Mouse (Mus musculus): Measurements from ENCODE around the gene Frmd4a.
"Not testable (repeated sequence)": the region's sequence is repeated elsewhere in the genome, so short reads cannot be mapped to it uniquely, and the experiment has no call there.

The Frmd4a gene

DNA sequence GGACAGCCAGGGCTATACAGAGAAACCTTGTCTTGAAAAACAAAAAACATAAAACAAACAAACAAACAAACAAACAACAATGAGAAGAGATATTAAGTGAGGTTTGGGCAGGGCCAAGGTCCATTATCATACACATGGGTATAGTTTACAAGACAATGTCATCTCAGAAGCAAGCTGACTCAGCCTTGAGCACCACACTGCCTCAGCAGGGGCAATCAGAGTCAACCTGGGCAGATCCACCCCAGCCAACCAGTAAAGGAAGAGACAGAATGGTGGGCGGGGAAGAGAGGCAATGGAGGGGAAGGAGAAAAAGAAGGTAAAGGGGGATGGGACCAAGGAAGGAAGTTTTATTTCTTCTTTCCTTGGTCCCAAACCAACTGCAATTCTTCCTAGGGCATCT is 276.2 kb downstream of the Frmd4a start:
- no peak for DNase-seq

DNA sequence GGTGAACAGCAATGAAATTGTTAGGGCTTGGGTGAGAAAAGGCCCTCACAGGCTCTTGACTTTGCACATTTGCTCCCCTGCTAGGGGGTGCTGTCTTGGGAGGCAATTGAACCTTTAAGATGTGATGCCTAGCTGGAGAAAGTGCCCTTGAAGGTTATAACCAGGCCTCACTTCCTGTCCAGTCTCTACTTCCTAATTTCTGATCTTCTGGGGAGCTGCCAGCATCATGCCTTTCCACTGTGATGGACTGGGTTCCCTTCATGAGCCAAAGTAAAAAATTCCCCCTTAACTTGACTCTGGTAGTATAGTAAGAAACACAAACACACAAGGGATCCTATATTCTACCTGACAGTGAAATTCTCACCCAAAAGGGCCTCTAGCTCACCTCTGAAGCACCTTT is 278.1 kb downstream of the Frmd4a start:
- DNase-seq = no peak

DNA sequence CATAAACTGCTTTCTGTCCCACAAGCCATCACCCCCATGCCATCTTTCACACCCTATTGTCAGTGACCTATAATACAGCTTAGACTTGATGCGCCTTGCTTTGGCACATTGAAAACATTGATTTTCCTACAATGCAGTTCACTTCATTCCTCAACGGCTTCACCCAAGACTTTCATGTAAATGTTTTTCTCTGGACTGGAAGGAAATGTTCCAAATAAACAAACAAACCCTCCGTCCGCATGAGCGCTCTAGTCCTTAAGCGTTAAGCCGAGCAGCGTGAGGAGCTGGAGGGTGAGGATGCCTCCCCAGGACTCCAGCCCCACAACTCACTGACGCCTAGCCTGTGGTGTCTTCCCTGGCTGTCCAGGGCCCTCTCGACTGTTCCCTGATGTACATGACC is 279.4 kb downstream of the Frmd4a start:
- no peak for DNase-seq

DNA sequence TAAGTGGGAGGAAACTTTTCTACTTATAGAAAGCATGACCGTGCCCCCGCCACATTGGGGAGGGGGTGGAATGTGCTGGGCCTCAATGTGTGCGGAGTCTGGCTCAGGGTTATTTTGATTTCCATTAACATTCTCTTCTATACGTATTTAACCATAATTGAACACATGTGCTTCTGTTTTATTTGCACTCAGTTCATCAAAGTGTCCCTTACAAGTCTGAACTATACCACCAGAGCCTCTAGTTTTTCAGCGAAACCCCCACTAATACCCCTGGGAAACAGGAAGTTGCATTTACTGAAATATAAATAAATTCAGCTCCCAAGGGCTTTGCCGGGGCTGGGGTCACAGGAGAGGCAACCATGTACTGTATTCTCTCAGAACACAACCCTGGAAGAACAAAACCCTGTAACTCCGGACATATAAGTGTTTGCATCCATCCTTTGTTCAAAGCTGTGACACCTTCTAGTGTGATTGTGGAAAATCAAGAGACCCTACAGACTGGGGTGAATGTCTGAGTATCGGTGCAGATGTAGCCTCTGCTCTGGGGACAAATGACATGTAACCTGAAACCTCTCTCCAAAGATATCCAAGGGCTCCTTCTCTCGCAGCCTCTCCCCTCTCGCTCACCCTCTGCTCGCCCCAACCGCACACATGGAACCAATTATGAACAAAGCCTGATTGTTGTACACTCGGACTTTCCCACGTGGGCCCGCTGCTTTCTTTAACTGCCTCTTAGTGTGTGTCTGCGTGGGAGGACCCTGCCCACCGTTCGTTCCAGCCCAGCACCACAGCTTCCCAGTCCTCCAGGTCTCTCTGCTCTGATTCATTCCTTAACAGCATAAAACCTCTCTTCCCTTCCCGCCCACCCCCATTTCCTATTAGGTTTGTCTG is 281.1 kb downstream of the Frmd4a start:
- no peak for DNase-seq

DNA sequence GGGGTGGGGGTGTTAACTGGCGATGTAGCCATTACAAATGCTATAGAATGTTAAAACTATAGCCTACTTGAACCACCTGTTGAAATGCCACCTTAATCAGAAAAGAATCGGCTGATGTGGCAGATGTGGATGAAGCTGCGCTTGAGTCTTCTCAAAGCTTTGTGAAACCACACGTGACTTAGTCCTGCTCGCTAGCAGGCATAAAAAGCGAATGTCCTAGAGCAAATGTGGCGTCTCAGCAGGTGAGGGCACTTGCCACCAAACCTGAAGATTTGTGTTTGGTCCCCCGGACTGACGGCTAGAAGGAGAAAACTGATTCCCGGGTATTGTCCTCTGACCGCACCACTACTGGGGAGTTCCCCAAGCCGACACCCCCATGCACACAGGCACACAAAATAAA is 282.1 kb downstream of the Frmd4a start:
- no peak for DNase-seq

DNA sequence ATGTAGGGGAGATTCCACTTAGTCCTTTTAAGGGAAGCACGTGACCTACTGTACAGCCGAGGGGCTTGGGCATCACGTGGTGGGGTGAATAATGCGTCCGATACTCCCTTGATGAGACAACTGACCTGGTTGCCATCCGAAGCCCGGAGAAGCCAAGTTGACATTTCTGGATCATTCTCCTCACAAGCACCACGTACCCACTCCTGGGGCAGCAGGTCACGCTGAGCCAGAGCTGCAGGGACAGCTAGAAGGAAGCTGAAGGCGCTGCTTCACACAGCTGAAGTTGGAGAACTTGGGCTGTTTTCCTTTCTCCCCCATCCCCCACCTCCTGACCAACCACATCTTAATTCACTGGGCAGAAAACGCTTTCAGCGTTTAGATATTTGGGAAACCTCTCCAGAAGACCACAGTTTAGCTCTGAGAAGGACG is 282.9 kb downstream of the Frmd4a start:
- DNase-seq = peak; percentile 30

DNA sequence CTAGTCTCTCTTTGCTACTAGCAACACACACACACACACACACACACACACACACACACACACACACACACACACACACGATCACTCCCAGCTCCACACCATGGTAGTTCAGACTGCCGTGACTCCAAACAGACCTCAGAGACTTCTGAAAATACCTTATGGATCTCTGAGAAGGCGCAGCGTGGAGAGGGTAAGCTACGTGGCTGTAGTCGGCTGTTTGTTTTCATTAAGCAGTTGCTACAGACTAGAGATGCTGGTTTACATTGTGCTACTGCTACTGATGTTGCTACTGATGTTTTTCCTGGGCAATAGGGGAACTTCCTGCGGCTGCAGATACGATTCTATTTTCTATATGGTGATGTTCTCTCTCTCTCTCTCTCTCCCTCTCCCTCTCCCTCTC is 283.3 kb downstream of the Frmd4a start:
- DNase-seq = no peak

DNA sequence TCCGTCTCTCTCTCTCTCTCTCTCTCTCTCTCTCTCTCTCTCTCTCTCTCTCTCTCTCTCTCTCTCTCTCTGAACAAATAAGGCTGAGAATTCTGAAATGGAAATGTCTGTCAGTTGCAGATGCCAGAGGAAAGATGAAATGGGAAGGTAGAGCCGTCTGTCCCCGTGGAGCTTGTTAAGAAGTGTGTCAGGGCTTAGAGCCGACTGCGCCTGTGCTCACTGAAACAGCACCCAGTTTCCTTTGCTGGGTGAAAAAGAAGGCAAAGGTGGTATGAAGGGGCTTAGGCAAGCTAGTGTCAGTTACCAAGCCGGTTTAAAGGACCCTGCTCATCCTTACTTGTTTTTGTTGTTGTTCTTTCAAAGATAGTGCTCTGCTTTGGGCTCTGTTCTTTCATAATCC is 283.7 kb downstream of the Frmd4a start:
- DNase-seq = no peak

DNA sequence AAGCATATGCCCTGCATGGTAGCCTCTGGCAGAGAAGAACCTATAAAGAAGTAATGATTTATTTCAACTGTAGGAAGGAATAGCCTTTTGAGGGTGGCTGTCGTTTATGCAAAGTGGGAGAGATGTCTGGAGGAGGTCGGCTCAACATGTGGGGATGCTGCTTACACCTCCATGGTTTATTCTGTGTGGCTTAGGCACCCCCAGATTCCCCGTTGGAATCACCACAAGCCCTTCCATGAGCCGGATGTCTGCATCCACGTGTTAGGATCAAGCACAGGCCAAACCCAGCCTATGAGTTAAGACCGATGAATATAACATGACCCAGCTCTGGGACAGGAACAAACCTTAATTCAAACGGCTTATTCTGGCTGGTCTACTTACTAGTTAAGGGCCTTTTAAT is 284.2 kb downstream of the Frmd4a start:
- no peak for DNase-seq

DNA sequence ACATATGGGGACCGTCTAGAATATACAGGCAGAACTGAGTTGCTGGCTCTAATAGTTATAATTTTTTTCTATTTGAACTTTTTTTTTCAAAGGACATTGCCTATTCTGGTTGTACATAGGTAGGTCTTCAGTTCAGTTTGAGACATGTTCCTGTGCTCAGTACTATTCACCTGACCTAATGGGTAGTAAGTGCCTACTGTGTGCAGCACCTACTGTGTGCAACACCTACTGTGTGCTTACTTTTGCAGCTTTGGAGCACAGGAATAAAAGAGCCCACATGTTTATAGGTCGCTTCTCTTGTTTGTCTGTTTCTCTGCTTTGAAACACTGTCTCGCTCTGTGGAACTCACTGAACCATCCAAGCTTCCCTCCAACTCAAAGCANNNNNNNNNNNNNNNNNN is 284.6 kb downstream of the Frmd4a start:
- DNase-seq = no peak

DNA sequence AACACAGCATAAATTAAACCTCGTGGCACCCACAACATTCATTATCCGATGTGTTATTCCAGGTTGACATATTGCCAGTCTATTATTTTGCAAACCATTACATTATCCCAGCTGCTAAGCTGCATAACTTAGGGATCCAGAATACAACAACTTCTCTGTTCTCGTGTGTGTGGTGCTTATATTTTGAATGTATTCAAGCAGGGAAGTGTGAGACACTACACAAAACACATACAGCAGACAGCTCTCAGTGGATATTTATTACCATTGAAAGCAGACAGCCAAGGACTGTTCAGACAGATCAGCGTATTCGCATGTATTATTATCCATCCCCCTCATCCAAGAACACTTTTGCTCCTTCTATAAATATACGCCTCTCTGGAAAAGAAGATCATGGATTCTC is 289.6 kb downstream of the Frmd4a start:
- DNase-seq = no peak

DNA sequence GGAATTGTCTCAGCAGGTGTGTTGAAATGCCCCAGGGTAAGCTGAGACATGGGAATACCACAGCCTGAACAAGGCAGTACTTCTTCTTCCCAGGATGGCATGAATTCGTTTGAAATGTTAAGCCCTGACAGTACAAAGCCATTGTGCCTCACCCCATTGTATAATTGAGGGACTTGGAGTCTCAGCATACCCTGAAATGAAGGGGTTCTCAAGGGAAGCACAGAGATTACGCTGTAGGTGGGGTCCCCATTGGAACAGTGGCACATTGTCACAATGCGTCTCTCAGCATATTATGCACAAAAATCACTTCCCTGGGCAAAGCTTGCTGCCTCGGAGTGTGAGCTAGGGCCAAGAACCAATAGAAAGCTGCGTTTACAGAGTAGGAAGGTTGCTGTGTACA is 297.0 kb downstream of the Frmd4a start:
- DNase-seq = no peak

DNA sequence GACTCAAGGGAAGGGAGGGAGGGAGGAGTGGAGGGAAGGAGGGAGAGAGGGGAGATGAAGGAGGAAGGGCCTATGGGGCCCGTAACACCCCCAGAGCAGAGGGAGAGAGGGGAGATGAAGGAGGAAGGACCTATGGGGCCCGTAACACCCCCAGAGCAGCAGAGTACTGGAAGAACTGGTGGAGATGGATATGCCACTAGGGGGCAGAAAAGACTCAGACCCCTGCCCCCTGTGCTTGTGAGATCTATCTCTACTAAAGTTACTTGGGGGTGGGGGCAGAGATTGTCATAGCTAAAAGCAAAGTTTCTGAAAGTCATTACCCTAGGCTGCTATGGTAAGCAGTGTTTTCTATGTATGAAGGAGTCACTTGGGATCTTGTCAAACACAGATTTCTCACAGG is 299.1 kb downstream of the Frmd4a start:
- DNase-seq = no peak

DNA sequence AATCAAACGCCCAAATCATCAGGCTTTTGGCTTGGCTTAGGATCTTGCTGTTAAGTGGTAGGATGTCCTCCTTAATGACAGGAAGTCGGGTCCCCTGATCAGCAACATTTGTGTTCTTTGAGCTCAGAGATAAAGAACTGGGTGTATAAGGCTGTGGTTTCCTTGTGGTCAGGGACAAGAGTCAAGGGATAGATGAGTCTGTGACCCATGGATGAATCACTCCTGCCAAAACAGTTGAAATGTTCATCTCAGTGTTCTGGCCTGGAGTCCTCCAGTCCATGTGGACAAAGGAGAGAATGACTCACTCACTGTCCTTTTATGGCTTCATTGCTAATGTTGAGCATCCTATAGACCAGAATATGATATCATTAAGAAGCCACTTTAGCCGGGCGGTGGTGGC is 300.6 kb downstream of the Frmd4a start:
- peak; percentile 10 for DNase-seq

DNA sequence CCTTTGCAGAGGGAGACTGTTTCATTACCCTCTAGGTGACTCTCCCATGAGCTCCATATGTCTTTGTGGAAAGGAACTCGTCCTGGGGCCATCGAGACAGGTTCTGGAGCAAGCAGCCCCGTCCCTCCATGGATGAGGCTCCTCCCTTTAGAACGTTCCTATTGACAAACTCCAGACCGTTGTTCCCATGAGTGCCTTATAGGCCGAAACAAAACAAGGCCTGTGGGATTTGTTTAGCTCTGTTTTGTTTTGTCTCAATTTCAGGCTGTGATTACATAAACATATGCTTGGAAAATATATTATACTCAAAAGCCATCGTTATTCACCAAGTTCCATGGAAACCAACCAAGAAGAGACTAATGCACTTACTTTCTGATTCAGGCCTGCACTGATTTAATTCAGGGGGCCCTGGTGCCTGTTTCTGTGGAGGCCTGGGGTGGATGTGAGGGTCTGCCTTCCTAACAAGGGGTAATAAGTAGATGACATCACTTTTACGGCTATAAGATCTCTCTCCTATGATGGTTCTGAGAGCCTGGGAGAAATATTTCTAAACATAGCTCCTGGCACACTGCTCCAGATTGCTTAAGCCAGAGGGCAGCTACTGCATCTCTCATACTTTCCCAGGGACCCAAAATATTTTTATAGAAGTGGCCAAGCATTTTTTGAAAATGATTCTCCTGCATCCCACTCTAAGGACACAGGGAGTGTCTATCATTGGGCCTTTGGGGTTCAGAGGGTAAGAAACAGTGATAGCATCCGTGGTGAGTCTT is 308.9 kb downstream of the Frmd4a start:
- DNase-seq = no peak

DNA sequence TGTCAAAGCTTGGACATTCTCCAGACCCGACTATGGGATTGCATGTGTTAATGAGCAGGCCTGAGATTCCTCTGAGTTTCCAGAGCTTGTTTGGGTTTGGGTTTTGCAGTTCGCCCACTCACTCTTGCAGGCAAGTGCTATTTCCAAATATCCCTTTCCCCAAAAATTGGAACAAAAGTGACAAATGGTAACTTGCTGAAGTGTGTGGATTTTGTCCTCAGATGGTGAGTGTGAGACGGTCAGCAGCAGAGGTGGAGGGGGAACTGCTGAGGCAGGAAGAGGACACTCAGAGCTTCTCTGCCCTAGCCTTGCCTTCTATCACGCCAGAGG is 309.5 kb downstream of the Frmd4a start:
- no peak for DNase-seq

DNA sequence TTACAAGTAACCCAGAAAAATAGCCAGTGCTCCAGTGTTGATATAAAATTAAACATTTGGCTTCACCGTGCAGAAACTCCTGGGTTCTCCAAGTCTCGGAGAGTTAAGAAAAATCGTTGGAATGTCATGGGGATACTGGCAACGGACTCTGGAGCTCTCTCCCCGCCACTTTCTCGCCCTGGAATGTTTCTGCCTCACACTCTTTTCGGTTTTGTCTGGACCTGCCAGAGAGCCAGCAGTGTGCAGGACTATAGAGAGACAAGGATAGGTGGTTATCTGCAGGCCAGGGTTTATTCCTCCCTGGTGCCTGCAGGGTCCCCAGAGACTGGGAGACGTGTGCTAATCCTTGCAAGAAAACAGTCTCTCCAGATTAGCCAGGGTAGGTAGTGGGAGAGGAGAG is 314.9 kb downstream of the Frmd4a start:
- DNase-seq = no peak

DNA sequence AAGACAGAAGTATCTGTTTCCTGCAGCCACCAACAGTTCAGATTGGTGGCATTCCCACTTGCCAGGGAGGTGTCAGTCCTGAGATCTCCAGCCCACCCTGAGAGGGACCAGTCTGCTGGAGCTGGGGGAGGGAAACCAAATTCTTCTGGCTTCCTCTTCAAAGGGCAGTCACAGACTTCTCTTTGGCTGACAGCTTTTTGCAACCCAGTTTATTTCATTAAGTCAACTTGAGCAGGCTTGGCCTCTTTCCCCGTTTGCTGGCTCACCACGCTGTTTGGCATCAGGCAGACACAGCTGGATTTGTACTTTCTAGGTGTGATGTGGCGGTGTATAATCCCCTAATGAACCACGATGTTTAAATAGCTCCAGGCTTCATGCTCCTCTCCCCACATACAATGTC is 316.7 kb downstream of the Frmd4a start:
- DNase-seq = peak; percentile 16

DNA sequence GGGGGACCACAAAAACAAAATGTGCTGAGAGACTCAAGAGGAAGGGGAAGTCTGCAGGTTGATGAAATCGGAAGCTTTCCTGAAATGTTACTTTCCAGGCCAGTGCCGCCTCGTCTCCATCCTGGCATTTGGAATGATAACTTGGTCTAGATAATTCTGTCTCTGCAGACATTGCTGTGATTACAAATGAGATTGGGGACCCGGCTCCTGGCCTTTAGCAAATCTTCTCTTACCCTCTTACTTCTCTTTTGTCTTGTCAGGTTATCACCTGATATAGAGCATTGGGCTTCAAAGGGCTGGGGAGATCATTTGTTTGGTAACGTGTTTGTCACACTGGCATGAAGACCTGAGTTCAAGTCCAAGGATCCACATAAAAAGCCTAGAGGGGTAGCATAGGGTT is 317.4 kb downstream of the Frmd4a start:
- DNase-seq = no peak

DNA sequence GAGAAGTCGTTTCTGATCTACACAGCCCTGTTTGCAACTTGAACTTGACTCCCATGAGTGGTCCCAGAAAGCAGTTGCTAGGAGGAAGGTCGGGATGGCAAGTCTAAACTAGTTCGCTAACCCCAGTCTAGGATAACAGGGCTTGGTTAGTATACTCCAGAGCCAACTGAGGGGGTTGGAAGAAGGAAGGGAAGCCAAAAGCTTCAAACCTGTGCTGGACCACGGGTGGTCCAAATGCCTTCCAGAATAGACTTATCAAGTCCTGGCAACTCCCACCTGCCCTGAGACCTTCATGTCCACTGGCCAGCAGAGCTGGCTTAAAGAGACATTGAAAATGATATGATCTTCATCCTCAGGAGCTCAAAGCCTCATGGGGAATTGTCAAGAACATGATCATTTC is 318.4 kb downstream of the Frmd4a start:
- no peak for DNase-seq

DNA sequence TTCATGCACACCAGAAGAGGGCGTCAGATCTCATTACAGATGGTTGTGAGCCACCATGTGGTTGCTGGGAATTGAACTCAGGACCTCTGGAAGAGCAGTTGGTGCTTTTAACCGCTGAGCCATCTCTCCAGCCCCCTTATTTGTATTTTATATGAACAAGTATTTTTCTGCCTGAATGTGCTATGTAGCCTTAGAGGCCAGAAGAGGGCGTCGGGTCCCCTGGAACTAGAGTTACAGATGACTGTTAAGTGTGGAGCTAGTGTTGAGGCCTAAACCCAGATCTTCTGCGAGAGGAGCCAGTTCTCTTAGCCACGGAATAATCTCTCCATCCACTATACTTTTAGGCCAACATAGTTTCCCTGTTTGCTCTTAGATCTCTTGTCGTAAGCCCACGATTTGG is 320.8 kb downstream of the Frmd4a start:
- not testable (repeated sequence) for DNase-seq

DNA sequence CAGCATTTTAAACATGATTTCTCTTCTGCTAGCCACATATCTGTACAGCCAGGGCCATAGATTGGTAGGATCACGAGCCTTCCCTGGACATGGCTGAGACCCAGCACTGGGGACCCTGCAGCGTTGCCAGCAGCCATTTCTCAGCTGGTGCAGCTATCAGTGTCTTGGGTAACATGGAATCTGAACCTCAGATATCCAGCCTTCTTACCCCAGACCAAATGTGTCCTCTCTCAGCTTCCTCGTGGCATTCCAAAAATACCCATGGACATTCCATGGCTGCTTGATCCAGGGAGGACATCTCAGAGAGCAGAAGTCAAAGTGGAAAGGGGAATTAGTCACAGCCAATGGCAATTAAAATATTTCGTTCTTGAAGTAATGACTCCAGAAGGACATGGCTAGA is 321.6 kb downstream of the Frmd4a start:
- DNase-seq = peak; percentile 5

DNA sequence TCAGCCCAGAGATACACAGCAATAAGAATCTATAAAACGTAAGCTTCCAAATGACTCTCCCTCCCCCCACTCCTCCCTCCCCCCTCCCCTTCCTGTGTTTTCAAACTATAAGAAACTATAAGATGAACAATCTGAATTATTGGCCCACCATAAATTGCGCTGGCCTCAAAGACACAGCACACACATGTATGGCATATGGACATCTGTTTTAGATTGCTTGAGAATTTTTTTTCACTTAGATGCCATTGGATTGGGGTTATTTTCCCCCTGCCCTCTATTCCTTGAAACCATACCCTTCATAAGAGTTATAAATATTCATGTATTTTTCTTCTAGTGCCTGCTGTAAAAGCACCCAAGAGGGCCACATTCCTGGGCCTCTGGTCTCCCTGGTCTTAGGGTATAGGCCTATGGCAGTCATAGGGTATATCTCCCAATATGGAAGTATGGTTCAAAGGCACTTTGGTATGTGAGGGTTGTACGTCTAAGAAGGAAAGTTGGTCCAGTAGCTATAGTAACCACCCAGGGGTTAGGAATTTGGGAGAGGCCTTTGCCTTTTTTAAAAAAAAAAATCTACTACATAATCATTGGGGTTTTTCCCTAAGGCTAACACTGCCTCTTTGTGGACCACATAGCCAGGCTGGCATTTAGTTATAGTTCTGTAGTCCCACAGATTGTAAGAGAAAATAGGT is 322.2 kb downstream of the Frmd4a start:
- no peak for DNase-seq

DNA sequence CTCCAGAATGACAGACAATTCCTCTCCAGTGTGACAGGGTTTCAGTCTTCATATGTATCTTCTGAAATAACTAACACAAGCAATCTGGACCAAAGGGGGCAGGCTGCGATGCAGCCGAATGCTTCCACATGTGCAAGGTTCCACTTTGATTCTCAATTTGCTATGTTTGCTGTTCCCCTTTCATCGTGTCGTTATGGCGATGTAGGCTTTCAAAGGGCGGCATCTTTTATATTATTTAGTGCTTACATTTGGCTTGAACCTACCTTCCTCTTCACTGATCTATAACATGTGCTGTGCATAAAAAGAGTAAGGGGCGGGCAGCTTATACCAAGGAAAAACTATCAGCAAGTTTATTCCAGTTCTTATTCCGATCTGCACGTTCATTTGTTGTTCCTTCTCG is 322.9 kb downstream of the Frmd4a start:
- DNase-seq = no peak
